In the genomic region with DNA sequence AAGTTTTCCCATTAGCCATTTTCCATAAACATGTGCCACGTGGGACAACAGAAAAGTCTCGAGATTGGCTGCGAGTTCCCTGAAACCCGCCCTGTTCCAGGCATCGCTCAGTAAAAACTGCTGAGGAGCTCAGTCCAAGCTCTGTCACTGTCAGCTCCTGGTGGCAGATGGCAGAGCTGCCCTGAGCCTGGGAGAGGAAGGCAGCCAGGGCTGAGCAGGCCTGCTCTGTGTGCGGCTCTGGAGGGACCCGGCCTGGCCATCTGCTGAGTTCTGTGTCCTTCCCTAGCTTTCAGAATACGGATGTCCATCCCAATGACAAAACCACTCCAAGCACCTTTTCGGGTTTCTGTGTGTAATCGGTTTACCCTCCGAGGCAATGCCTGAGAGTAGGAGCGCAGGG, we compare ENCODE assay signal across 15 mouse cellular contexts. TPM values are rescaled to one million over a fixed set of nuclear protein-coding genes. Genes with fewer than 3 reads are reported as not detected.
A peak's percentile ranks its signal among the peaks of the same experiment; 100 is the strongest.
DNase-seq lines count a peak whose midpoint lies in the region; ATAC-seq and TF ChIP-seq lines count a peak whose summit lies in the region.
"Had no signal": no experiment of that assay in that cellular context is flagged by ENCODE, and none has a peak within 500 bp of the region (broad histone marks: within the 10 kb centered on the region; RNA-seq: fewer than 3 reads in every experiment).

No protein-coding gene starts in this region.

- ATAC-seq in forebrain, embryonic 14.5 days = no peak
- ATAC-seq in forebrain, embryonic 13.5 days = no peak
- peak; percentile 95 for ATAC-seq in hindbrain, postnatal 0 days
- ATAC-seq in stomach, postnatal 0 days (ENCODE audit: low FRiP score, low TSS enrichment) = no peak

- H3K9me3 ChIP-seq in forebrain, embryonic 14.5 days (replicated peaks; ENCODE audit: control insufficient read depth, low read length) = no peaks in the 10 kb centered on the region
- no peaks in the 10 kb centered on the region for H3K9me3 ChIP-seq in forebrain, embryonic 13.5 days (replicated peaks)
- no peaks in the 10 kb centered on the region for H3K9me3 ChIP-seq in hindbrain, postnatal 0 days (ENCODE audit: low read length)
- H3K9me3 ChIP-seq in stomach, postnatal 0 days (ENCODE audit: control insufficient read depth, low read length) = no peaks in the 10 kb centered on the region
- H3K9me3 ChIP-seq: embryonic facial prominence, embryonic 13.5 days had no signal

- TF ChIP-seq EP300 in stomach, postnatal 0 days (optimal IDR thresholded peaks at IDR 0.05) = no peak

- no peak overlapping the region for H3K4me2 ChIP-seq in forebrain, embryonic 14.5 days (ENCODE audit: low read length)
- H3K4me2 ChIP-seq in forebrain, embryonic 13.5 days = no peak overlapping the region
- H3K4me2 ChIP-seq in hindbrain, postnatal 0 days (ENCODE audit: low read depth, low read length) = no peak overlapping the region
- H3K4me2 ChIP-seq in stomach, postnatal 0 days (replicated peaks; ENCODE audit: low read depth) = no peak overlapping the region
- H3K4me2 ChIP-seq: embryonic facial prominence, embryonic 13.5 days had no signal

- peak; percentile 39 for DNase-seq in forebrain, embryonic 14.5 days (ENCODE audit: low spot score)
- DNase-seq in layer of hippocampus, postnatal 10 days (ENCODE audit: low spot score in 2 of 2) = peak; percentile 28 to 45
- no peak for DNase-seq in layer of hippocampus, postnatal 25 days (ENCODE audit: extremely low spot score in 1 of 2, low spot score in 1 of 2)
- peak; percentile 98 for DNase-seq in cerebellum, adult 9-11 months
- DNase-seq in hindbrain, postnatal 0 days (ENCODE audit: low spot score) = peak; percentile 83
- DNase-seq in stomach, postnatal 0 days (ENCODE audit: low spot score) = no peak
- no peak for DNase-seq in adrenal gland, adult 2 months
- DNase-seq: gastrocnemius, postnatal 25 days; heart, postnatal 10 days; lung, postnatal 10 days; right cerebral cortex, adult 18-20 months; spleen, adult 18-20 months had no signal

- H3K27me3 ChIP-seq in forebrain, embryonic 14.5 days (replicated peaks; ENCODE audit: control insufficient read depth, insufficient read depth, low read length) = no peaks in the 10 kb centered on the region
- H3K27me3 ChIP-seq in forebrain, embryonic 13.5 days = no peaks in the 10 kb centered on the region
- H3K27me3 ChIP-seq in hindbrain, postnatal 0 days (ENCODE audit: insufficient read depth, low read length) = no peaks in the 10 kb centered on the region
- no peaks in the 10 kb centered on the region for H3K27me3 ChIP-seq in stomach, postnatal 0 days (ENCODE audit: control insufficient read depth, insufficient read depth, low read length)
- H3K27me3 ChIP-seq: embryonic facial prominence, embryonic 13.5 days had no signal

- no peak overlapping the region for H3K9ac ChIP-seq in forebrain, embryonic 14.5 days (ENCODE audit: low read length)
- no peak overlapping the region for H3K9ac ChIP-seq in forebrain, embryonic 13.5 days
- no peak overlapping the region for H3K9ac ChIP-seq in hindbrain, postnatal 0 days (replicated peaks; ENCODE audit: low read length)
- no peak overlapping the region for H3K9ac ChIP-seq in stomach, postnatal 0 days (ENCODE audit: low read length)
- H3K9ac ChIP-seq: embryonic facial prominence, embryonic 13.5 days; liver, embryonic 14.5 days had no signal

- WGBS in forebrain, embryonic 14.5 days = 86% methylated on average over 12 of the region's 12 CpGs
- 84% methylated on average over 12 of the region's 12 CpGs for WGBS in forebrain, embryonic 13.5 days
- WGBS in hindbrain, postnatal 0 days = 69% methylated on average over 12 of the region's 12 CpGs
- 89% methylated on average over 12 of the region's 12 CpGs for WGBS in stomach, postnatal 0 days

- peaks cover 84% of the 10 kb centered on the region for H3K36me3 ChIP-seq in forebrain, embryonic 14.5 days (ENCODE audit: control insufficient read depth, insufficient read depth, low read length)
- H3K36me3 ChIP-seq in forebrain, embryonic 13.5 days (ENCODE audit: poor library complexity, severe bottlenecking) = peaks cover 76% of the 10 kb centered on the region
- peaks cover 38% of the 10 kb centered on the region for H3K36me3 ChIP-seq in hindbrain, postnatal 0 days (ENCODE audit: insufficient read depth, low read length)
- H3K36me3 ChIP-seq in stomach, postnatal 0 days (ENCODE audit: control insufficient read depth, insufficient read depth, low read length) = peaks cover 24% of the 10 kb centered on the region

- H3K4me1 ChIP-seq in forebrain, embryonic 14.5 days (ENCODE audit: control insufficient read depth, insufficient read depth, low read length) = no peaks in the 10 kb centered on the region
- no peaks in the 10 kb centered on the region for H3K4me1 ChIP-seq in forebrain, embryonic 13.5 days
- H3K4me1 ChIP-seq in hindbrain, postnatal 0 days (ENCODE audit: insufficient read depth, low read length) = no peaks in the 10 kb centered on the region
- H3K4me1 ChIP-seq in stomach, postnatal 0 days (replicated peaks; ENCODE audit: control insufficient read depth, insufficient read depth) = no peaks in the 10 kb centered on the region
- H3K4me1 ChIP-seq: embryonic facial prominence, embryonic 13.5 days had no signal

- no peak overlapping the region for H3K4me3 ChIP-seq in forebrain, embryonic 14.5 days (ENCODE audit: low read depth, low read length)
- H3K4me3 ChIP-seq in forebrain, embryonic 13.5 days = no peak overlapping the region
- no peak overlapping the region for H3K4me3 ChIP-seq in hindbrain, postnatal 0 days (ENCODE audit: low read length)
- H3K4me3 ChIP-seq in stomach, postnatal 0 days (ENCODE audit: low read depth, low read length) = no peak overlapping the region
- H3K4me3 ChIP-seq: embryonic facial prominence, embryonic 13.5 days had no signal

- TF ChIP-seq CTCF in hindbrain, postnatal 0 days (IDR thresholded peaks at IDR 0.05; ENCODE audit: low read depth) = peak; percentile 38
- TF ChIP-seq CTCF in stomach, postnatal 0 days (IDR thresholded peaks at IDR 0.05; ENCODE audit: low read depth) = no peak

- peak overlapping the region; percentile 24; the same call in 1 of the 2 replicates for H3K27ac ChIP-seq in forebrain, embryonic 14.5 days (ENCODE audit: low read depth, low read length)
- no peak overlapping the region; the same call in 1 of the 2 replicates for H3K27ac ChIP-seq in forebrain, embryonic 13.5 days
- peak overlapping the region; percentile 65 for H3K27ac ChIP-seq in hindbrain, postnatal 0 days
- no peak overlapping the region for H3K27ac ChIP-seq in stomach, postnatal 0 days (replicated peaks)
- H3K27ac ChIP-seq: embryonic facial prominence, embryonic 13.5 days; liver, embryonic 14.5 days had no signal

RNA-seq across cellular contexts. Expression of a gene that starts 21.1 kb away (rescaled TPM):
- polyA plus RNA-seq in forebrain, embryonic 14.5 days (2014; fragmentation: Nextera tagmentation; extraction: Ambion mirVana) = 25.8 and 32.3 TPM in 2 replicates
- polyA plus RNA-seq in forebrain, embryonic 13.5 days (2015; fragmentation: Nextera tagmentation; extraction: Ambion mirVana) = 26.8 and 30.0 TPM in 2 replicates
- total RNA-seq in layer of hippocampus, postnatal 10 days (2021) = 10 to 100 TPM; 40.2 to 45.1 TPM
- 10 to 100 TPM; 41.1 to 43.1 TPM for total RNA-seq in layer of hippocampus, postnatal 25 days (2021)
- total RNA-seq in hindbrain, postnatal 0 days (2014; rRNA removed) = 44.7 and 55.1 TPM in 2 replicates
- polyA plus RNA-seq in hindbrain, postnatal 0 days (2015; fragmentation: Nextera tagmentation; extraction: Ambion mirVana) = 30.7 and 31.4 TPM in 2 replicates
- 36.4 and 41.7 TPM in 2 replicates for polyA plus RNA-seq in stomach, postnatal 0 days (2015; fragmentation: Nextera tagmentation; extraction: Ambion mirVana)
- 10 to 100 TPM; 78.4 to 92.4 TPM for total RNA-seq in adrenal gland, adult 2 months (2021)
- 51.1 and 51.8 TPM in 2 replicates for polyA plus RNA-seq in adrenal gland, adult 2 months (2012; rRNA removed)

RNA-seq across cellular contexts. Expression of a gene that starts 21.9 kb away (rescaled TPM):
- 29.1 and 36.3 TPM in 2 replicates for polyA plus RNA-seq in forebrain, embryonic 14.5 days (2014; fragmentation: Nextera tagmentation; extraction: Ambion mirVana)
- 41.2 and 45.3 TPM in 2 replicates for polyA plus RNA-seq in forebrain, embryonic 13.5 days (2015; fragmentation: Nextera tagmentation; extraction: Ambion mirVana)
- 10 to 100 TPM; 42.4 to 44.8 TPM for total RNA-seq in layer of hippocampus, postnatal 10 days (2021)
- 10 to 100 TPM; 35.9 to 47.2 TPM for total RNA-seq in layer of hippocampus, postnatal 25 days (2021)
- total RNA-seq in hindbrain, postnatal 0 days (2014; rRNA removed) = 41.2 and 43.5 TPM in 2 replicates
- polyA plus RNA-seq in hindbrain, postnatal 0 days (2015; fragmentation: Nextera tagmentation; extraction: Ambion mirVana) = 34.4 and 36.4 TPM in 2 replicates
- polyA plus RNA-seq in stomach, postnatal 0 days (2015; fragmentation: Nextera tagmentation; extraction: Ambion mirVana) = 14.2 and 16.1 TPM in 2 replicates
- 10 to 100 TPM; 35.5 to 40.9 TPM for total RNA-seq in adrenal gland, adult 2 months (2021)
- 37.7 and 40.5 TPM in 2 replicates for polyA plus RNA-seq in adrenal gland, adult 2 months (2012; rRNA removed)

RNA-seq across cellular contexts. Expression of a gene that starts 45.8 kb away (rescaled TPM):
- 7.1 and 10.4 TPM in 2 replicates for polyA plus RNA-seq in forebrain, embryonic 14.5 days (2014; fragmentation: Nextera tagmentation; extraction: Ambion mirVana)
- polyA plus RNA-seq in forebrain, embryonic 13.5 days (2015; fragmentation: Nextera tagmentation; extraction: Ambion mirVana) = 22.6 and 23.8 TPM in 2 replicates
- total RNA-seq in layer of hippocampus, postnatal 10 days (2021) = 10 to 100 TPM; 14.1 to 15.8 TPM
- total RNA-seq in layer of hippocampus, postnatal 25 days (2021) = 10 to 100 TPM in 1 of 2 experiments, 1 to 10 TPM in 1; 9.3 to 14.4 TPM
- 9.0 and 12.7 TPM in 2 replicates for total RNA-seq in hindbrain, postnatal 0 days (2014; rRNA removed)
- 14.4 and 15.6 TPM in 2 replicates for polyA plus RNA-seq in hindbrain, postnatal 0 days (2015; fragmentation: Nextera tagmentation; extraction: Ambion mirVana)
- polyA plus RNA-seq in stomach, postnatal 0 days (2015; fragmentation: Nextera tagmentation; extraction: Ambion mirVana) = 4.6 and 5.8 TPM in 2 replicates
- total RNA-seq in adrenal gland, adult 2 months (2021) = 1 to 10 TPM; 5.5 to 7.6 TPM
- 13.8 and 14.2 TPM in 2 replicates for polyA plus RNA-seq in adrenal gland, adult 2 months (2012; rRNA removed)

Comparison
In these comparisons a context has a peak if more than half of its experiments do, and no peak if none do; other contexts are left out.
1. DNase-seq: peak in forebrain, embryonic 14.5 days (single experiment), layer of hippocampus, postnatal 10 days (2 of 2), cerebellum, adult 9-11 months (single experiment) and hindbrain, postnatal 0 days (single experiment); none in layer of hippocampus, postnatal 25 days (0 of 2), stomach, postnatal 0 days (single experiment) and adrenal gland, adult 2 months (single experiment).
2. H3K27ac ChIP-seq: peak in forebrain, embryonic 14.5 days (single experiment) and hindbrain, postnatal 0 days (single experiment); none in forebrain, embryonic 13.5 days (single experiment) and stomach, postnatal 0 days (single experiment).